Mouse (Mus musculus): ENCODE data around the gene Nphp4.
"Not testable (repeated sequence)": the region's sequence is repeated elsewhere in the genome, so short reads cannot be mapped to it uniquely, and the experiment has no call there.

The Nphp4 gene

GRCm38 (mm10) chr4:152478224-152478567, 1.7 kb downstream of the Nphp4 start:
- DNase-seq (ENCODE audit: low spot score) = no peak

GRCm38 (mm10) chr4:152480426-152480825, 3.9 kb downstream of the Nphp4 start:
- no peak for DNase-seq (ENCODE audit: low spot score)

GRCm38 (mm10) chr4:152488046-152488445, 11.5 kb downstream of the Nphp4 start:
- no peak for DNase-seq (ENCODE audit: low spot score)

- no peak for DNase-seq (ENCODE audit: low spot score)
These were observed 13.8 kb downstream of the Nphp4 start for GRCm38 (mm10) chr4:152490311-152490710.

- DNase-seq (ENCODE audit: low spot score) = peak; percentile 76
These were observed 14.9 kb downstream of the Nphp4 start for GRCm38 (mm10) chr4:152491250-152491899.

GRCm38 (mm10) chr4:152494360-152494879, 17.9 kb downstream of the Nphp4 start:
- no peak for DNase-seq (ENCODE audit: low spot score)

- DNase-seq (ENCODE audit: low spot score) = peak; percentile 50
These were observed 35.9 kb downstream of the Nphp4 start for GRCm38 (mm10) chr4:152512221-152512925.

- DNase-seq (ENCODE audit: low spot score) = no peak
These were observed 38.4 kb downstream of the Nphp4 start for GRCm38 (mm10) chr4:152514884-152515283.

- no peak for DNase-seq (ENCODE audit: low spot score)
These were observed 42.6 kb downstream of the Nphp4 start for GRCm38 (mm10) chr4:152519106-152519505.

- DNase-seq (ENCODE audit: low spot score) = peak; percentile 86
These were observed 43.6 kb downstream of the Nphp4 start for GRCm38 (mm10) chr4:152520083-152520482.

- DNase-seq (ENCODE audit: low spot score) = peak; percentile 18
These were observed 56.4 kb downstream of the Nphp4 start for GRCm38 (mm10) chr4:152532872-152533271.

GRCm38 (mm10) chr4:152539756-152540155, 63.2 kb downstream of the Nphp4 start:
- no peak for DNase-seq (ENCODE audit: low spot score)

- peak; percentile 80 for DNase-seq (ENCODE audit: low spot score)
These were observed 64.7 kb downstream of the Nphp4 start for GRCm38 (mm10) chr4:152541172-152541571.

GRCm38 (mm10) chr4:152542447-152542846, 65.9 kb downstream of the Nphp4 start:
- DNase-seq (ENCODE audit: low spot score) = no peak

GRCm38 (mm10) chr4:152546481-152546880, 70.0 kb downstream of the Nphp4 start:
- no peak for DNase-seq (ENCODE audit: low spot score)

GRCm38 (mm10) chr4:152547886-152548663, 71.6 kb downstream of the Nphp4 start:
- DNase-seq (ENCODE audit: low spot score) = no peak

GRCm38 (mm10) chr4:152549507-152550202, 73.1 kb downstream of the Nphp4 start:
- no peak for DNase-seq (ENCODE audit: low spot score)

- no peak for DNase-seq (ENCODE audit: low spot score)
These were observed 73.7 kb downstream of the Nphp4 start for GRCm38 (mm10) chr4:152550203-152550549.

GRCm38 (mm10) chr4:152553582-152554285, 77.2 kb downstream of the Nphp4 start:
- no peak for DNase-seq (ENCODE audit: low spot score)

GRCm38 (mm10) chr4:152554421-152554820, 77.9 kb downstream of the Nphp4 start:
- DNase-seq (ENCODE audit: low spot score) = no peak

GRCm38 (mm10) chr4:152555806-152556205, 79.3 kb downstream of the Nphp4 start:
- DNase-seq (ENCODE audit: low spot score) = not testable (repeated sequence)

- DNase-seq (ENCODE audit: low spot score) = peak; percentile 71
These were observed 81.7 kb downstream of the Nphp4 start for GRCm38 (mm10) chr4:152558246-152558645.
